Mouse (Mus musculus) MEL (cell line): ENCODE results near the gene Pcif1. TPM values are rescaled to one million over a fixed set of nuclear protein-coding genes. Genes with fewer than 3 reads are reported as not detected.
"Not testable (repeated sequence)": the region's sequence is repeated elsewhere in the genome, so short reads cannot be mapped to it uniquely, and the experiment has no call there.

Source experiments
- DNase-seq: peaks from one replicate; pipeline ENCODE4 v3.0.0; 2011; ENCODE audit warnings: low read depth, low spot score
- H3K27ac ChIP-seq: 2 replicates; pipeline ENCODE4 v1.5.1; 2012; ENCODE audit warnings: low read depth, mild to moderate bottlenecking, control low read depth, low read length, moderate library complexity; ENCODE audit not compliant: control insufficient read depth
- H3K27me3 ChIP-seq, 2 experiments: fragments of 150-350 bp in 1 of 2; sonication (generic) in 1 of 2; 2 replicates each; pipeline ENCODE4 v1.6.1; 2012; ENCODE audit warnings: low read length in 2 of 2, mild to moderate bottlenecking in 2 of 2, improper control_type of control experiment in 1 of 2, moderate library complexity in 1 of 2; ENCODE audit not compliant: insufficient read depth in 2 of 2, control insufficient read depth in 1 of 2
- H3K36me3 ChIP-seq, 2 experiments: 2 replicates each; pipeline ENCODE4 v1.6.1; 2012 to 2014; ENCODE audit warnings: low read length in 2 of 2, improper control_type of control experiment in 1 of 2, inconsistent platforms in 1 of 2, mild to moderate bottlenecking in 1 of 2; ENCODE audit not compliant: insufficient read depth in 2 of 2, control insufficient read depth in 1 of 2
- H3K4me1 ChIP-seq, 2 experiments: fragments of 150-350 bp in 1 of 2; sonication (generic) in 1 of 2; 2 replicates each; pipeline ENCODE4 v1.6.1; 2012; ENCODE audit warnings: low read length in 2 of 2, improper control_type of control experiment in 1 of 2, mild to moderate bottlenecking in 1 of 2; ENCODE audit not compliant: insufficient read depth in 2 of 2, control insufficient read depth in 1 of 2
- H3K4me3 ChIP-seq, 2 experiments: fragments of 150-350 bp in 1 of 2; sonication (generic) in 1 of 2; 2 replicates each; pipeline ENCODE4 v1.5.1; 2012; ENCODE audit warnings: low read depth in 2 of 2, low read length in 2 of 2, mild to moderate bottlenecking in 2 of 2, moderate library complexity in 2 of 2, control low read depth in 1 of 2, improper control_type of control experiment in 1 of 2; ENCODE audit not compliant: control insufficient read depth in 1 of 2, insufficient read depth in 1 of 2
- H3K79me2 ChIP-seq: 2 replicates; pipeline ENCODE4 v1.6.1; 2012; ENCODE audit warnings: mild to moderate bottlenecking, low read length, moderate library complexity; ENCODE audit not compliant: control insufficient read depth, poor library complexity, insufficient read depth
- H3K9ac ChIP-seq: 2 replicates; pipeline ENCODE4 v1.6.1; 2012; ENCODE audit warnings: low read depth, mild to moderate bottlenecking, control low read depth, low read length, moderate library complexity; ENCODE audit not compliant: control insufficient read depth, poor library complexity, severe bottlenecking
- H3K9me3 ChIP-seq: fragments of 150-350 bp; sonication (generic); replicated peaks from 2 replicates; pipeline ENCODE4 v1.6.1; 2012; ENCODE audit warnings: mild to moderate bottlenecking, low read length, improper control_type of control experiment, moderate library complexity; ENCODE audit not compliant: insufficient read depth
- BHLHE40 ChIP-seq: IDR thresholded peaks from 2 replicates; pipeline ENCODE4 v1.6.1; 2012; ENCODE audit warnings: low read depth, mild to moderate bottlenecking, inconsistent platforms, low read length, improper control_type of control experiment, borderline replicate concordance
- CHD2 ChIP-seq: IDR thresholded peaks from 2 replicates; pipeline ENCODE4 v1.6.1; 2011; ENCODE audit warnings: low read length, improper control_type of control experiment
- CTCF ChIP-seq, 3 experiments: IDR thresholded peaks in 2 of 3; conservative IDR thresholded peaks in 1 of 3; 2 replicates each; pipeline ENCODE4 v1.5.1; 2011 to 2012; ENCODE audit warnings: low read length in 3 of 3, low read depth in 2 of 3, mild to moderate bottlenecking in 2 of 3, improper control_type of control experiment in 1 of 3, inconsistent platforms in 1 of 3, mixed read lengths in 1 of 3, moderate library complexity in 1 of 3; ENCODE audit not compliant: control insufficient read depth in 1 of 3, insufficient read depth in 1 of 3, poor library complexity in 1 of 3, severe bottlenecking in 1 of 3
- ELF1 ChIP-seq: IDR thresholded peaks from 2 replicates; pipeline ENCODE4 v1.6.1; 2014; ENCODE audit warnings: low read depth, mild to moderate bottlenecking, inconsistent platforms, low read length, improper control_type of control experiment, moderate library complexity
- EP300 ChIP-seq, 2 experiments: IDR thresholded peaks; 2 replicates each; pipeline ENCODE4 v1.6.1; 2011; ENCODE audit warnings: improper control_type of control experiment in 2 of 2, low read length in 2 of 2, low read depth in 1 of 2, mild to moderate bottlenecking in 1 of 2
- GABPA ChIP-seq: IDR thresholded peaks from 2 replicates; pipeline ENCODE4 v1.6.1; 2012; ENCODE audit warnings: low read depth, mild to moderate bottlenecking, inconsistent platforms, low read length, improper control_type of control experiment, moderate library complexity
- GATA1 ChIP-seq: IDR thresholded peaks from 2 replicates; pipeline ENCODE4 v1.6.1; 2011; ENCODE audit warnings: low read depth, low read length, improper control_type of control experiment
- POLR2AphosphoS5 ChIP-seq: IDR thresholded peaks from 2 replicates; pipeline ENCODE4 v1.6.1; 2012; ENCODE audit warnings: low read depth, borderline replicate concordance, mild to moderate bottlenecking, inconsistent platforms, low read length, moderate library complexity, mixed read lengths
- RAD21 ChIP-seq: IDR thresholded peaks from 2 replicates; pipeline ENCODE4 v1.6.1; 2011; ENCODE audit warnings: mild to moderate bottlenecking, low read depth, low read length, improper control_type of control experiment
- SMC3 ChIP-seq: IDR thresholded peaks from 2 replicates; pipeline ENCODE4 v1.6.1; 2011; ENCODE audit warnings: low read depth, low read length, improper control_type of control experiment
- TBP ChIP-seq: IDR thresholded peaks from 2 replicates; pipeline ENCODE4 v1.8.0; 2011; ENCODE audit warnings: low read depth, low read length, improper control_type of control experiment
- USF2 ChIP-seq, 2 experiments: IDR thresholded peaks; 2 replicates each; pipeline ENCODE4 v1.6.1; 2011 to 2012; ENCODE audit warnings: improper control_type of control experiment in 2 of 2, low read length in 2 of 2, borderline replicate concordance in 1 of 2, inconsistent platforms in 1 of 2, low read depth in 1 of 2, mild to moderate bottlenecking in 1 of 2; ENCODE audit not compliant: insufficient read depth in 1 of 2
- ZC3H11A ChIP-seq: IDR thresholded peaks from 2 replicates; pipeline ENCODE4 v1.6.1; 2012; ENCODE audit warnings: low read depth, mild to moderate bottlenecking, inconsistent platforms, low read length, improper control_type of control experiment
- polyA plus RNA-seq, 2 experiments: library from polyadenylated mRNA; stranded (reverse) in 1 of 2; unstranded in 1 of 2; fragments of >175 nt in 1 of 2; fragments of >200 nt in 1 of 2; gene quantifications; 2 replicates each; pipeline versions ENCODE4 v1.2.1 to v1.2.4; 2012; ENCODE audit warnings: low replicate concordance in 2 of 2, low read depth in 1 of 2; ENCODE audit not compliant: insufficient read length in 2 of 2, insufficient read depth in 1 of 2, missing spikeins in 1 of 2
- total RNA-seq: library from RNA; depleted of rRNA; stranded (reverse); fragments of 300-350 nt; gene quantifications from 2 replicates; pipeline ENCODE4 v1.2.3, GENCODE M21; 2012

Pcif1 gene
- total and polyA plus RNA-seq, 3 experiments: 46.8 to 118 TPM; not detected in 1

- Histone ChIP-seq H3K9ac (no peak overlapping the region), H3K4me1 (no peaks in the 10 kb centered on the region), H3K4me3 (no peak overlapping the region), H3K79me2 (no peaks in the 10 kb centered on the region), H3K27me3 (no peaks in the 10 kb centered on the region), H3K9me3 (no peaks in the 10 kb centered on the region), H3K27ac (no peak overlapping the region), H3K36me3 (no peaks in the 10 kb centered on the region)
- DNase-seq: peak; percentile 69
- TF ChIP-seq SMC3 (peak; percentile 60), USF2 (IDR thresholded peaks at IDR 0.05; ENCODE audit: borderline replicate concordance in 1 of 2, insufficient read depth in 1 of 2, low read depth in 1 of 2, low read length in 2 of 2) (no peak), CTCF (IDR thresholded peaks at IDR 0.05 in 2 of 3, conservative IDR thresholded peaks at IDR 0.05 in 1 of 3; ENCODE audit: control insufficient read depth in 1 of 3, insufficient read depth in 1 of 3, low read depth in 2 of 3, low read length in 3 of 3, poor library complexity in 1 of 3, severe bottlenecking in 1 of 3) (peak; percentile 69 to 76 (median 73)), RAD21 (peak; percentile 77), ZC3H11A (peak; percentile 59)
- TF ChIP-seq, all 39 proteins: peak for 4
Observed at GRCm38 (mm10) chr2:164845782-164846181, 33.3 kb upstream of the Pcif1 start.

- no peak for TF ChIP-seq CHD2
- TF ChIP-seq SMC3: no peak
- no peak for TF ChIP-seq EP300 (IDR thresholded peaks at IDR 0.05; ENCODE audit: low read depth in 1 of 2, low read length in 2 of 2)
- TF ChIP-seq GABPA: no peak
- TF ChIP-seq GATA1: no peak
- TF ChIP-seq POLR2AphosphoS5: no peak
- TF ChIP-seq ZC3H11A: no peak
- TF ChIP-seq ELF1: no peak
- TF ChIP-seq BHLHE40: no peak
- TF ChIP-seq TBP: no peak
- Histone ChIP-seq H3K79me2 (no peaks in the 10 kb centered on the region), H3K9ac (no peak overlapping the region), H3K27me3 (no peaks in the 10 kb centered on the region), H3K9me3 (no peaks in the 10 kb centered on the region), H3K4me3 (no peak overlapping the region), H3K27ac (no peak overlapping the region), H3K4me1 (no peaks in the 10 kb centered on the region), H3K36me3 (no peaks in the 10 kb centered on the region)
- DNase-seq: no peak
Observed at GRCm38 (mm10) chr2:164850061-164850460, 29.0 kb upstream of the Pcif1 start.

GRCm38 (mm10) chr2:164855572-164855971, 23.5 kb upstream of the Pcif1 start:
- not testable (repeated sequence) for H3K27me3 ChIP-seq, H3K79me2 ChIP-seq, DNase-seq, H3K9ac ChIP-seq
- TF ChIP-seq TBP: peak; percentile 61; the same call in 1 of the 2 replicates
- TF ChIP-seq, all 39 proteins: peak for 1; not testable (repeated sequence) for 38
- H3K9me3 ChIP-seq, H3K4me3 ChIP-seq, H3K36me3 ChIP-seq, H3K27ac ChIP-seq: not testable (repeated sequence)
- peaks cover 5 to 16% of the 10 kb centered on the region in 2 experiments for H3K4me1 ChIP-seq
